Mouse (Mus musculus): Measurements from ENCODE around the gene Zfp362. TPM values are rescaled to one million over a fixed set of nuclear protein-coding genes. Genes with fewer than 3 reads are reported as not detected.

Zfp362 gene
- polyA plus RNA-seq, 1 experiment from 2014 or later, result 5.4 TPM

DNA sequence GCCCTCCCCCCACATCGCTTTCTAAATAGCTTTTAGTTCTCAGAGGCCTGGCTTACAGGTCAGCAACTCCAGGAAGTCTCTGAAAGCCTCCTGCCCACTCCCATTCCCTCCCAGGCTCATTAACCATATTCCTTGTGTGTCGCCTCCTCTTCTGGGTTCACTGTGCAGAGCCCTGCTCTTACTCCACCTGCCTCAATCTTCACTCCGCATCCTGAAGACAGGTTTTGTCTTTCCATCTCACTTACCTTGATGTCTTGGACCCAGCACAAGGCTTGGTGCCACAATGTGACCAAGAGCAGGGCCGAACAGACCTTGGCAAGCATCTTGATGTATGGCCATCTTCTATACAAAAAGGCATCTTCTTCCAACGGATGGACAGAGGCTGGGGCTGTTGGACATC lies 46.6 kb downstream of the Zfp362 start:
- H3K36me3 ChIP-seq (replicated peaks; ENCODE audit: insufficient read depth, low read length), result no peaks in the 10 kb centered on the region
- H3K27ac ChIP-seq (ENCODE audit: low read depth), result no peak overlapping the region
- peaks cover 4% of the 10 kb centered on the region; the same call in 1 of the 2 replicates for H3K9me3 ChIP-seq (ENCODE audit: low read length)
- H3K4me1 ChIP-seq (ENCODE audit: insufficient read depth), result no peaks in the 10 kb centered on the region
- H3K4me3 ChIP-seq (ENCODE audit: low read depth, low read length), result no peak overlapping the region
- TF ChIP-seq EP300 (IDR thresholded peaks at IDR 0.05; ENCODE audit: low read depth), result no peak
- TF ChIP-seq CTCF (IDR thresholded peaks at IDR 0.05; ENCODE audit: low read depth), result no peak
- ATAC-seq, result no peak
- no peak for DNase-seq
- WGBS (ENCODE audit: insufficient replicate concordance), result 71% methylated on average over 5 of the region's 5 CpGs
- H3K4me2 ChIP-seq (ENCODE audit: low read depth, low read length), result no peak overlapping the region
- no peak overlapping the region for H3K9ac ChIP-seq (replicated peaks)
- no peaks in the 10 kb centered on the region for H3K27me3 ChIP-seq (ENCODE audit: insufficient read depth, low read length)

- Histone ChIP-seq H3K36me3 (replicated peaks; ENCODE audit: insufficient read depth, low read length) (peaks cover 23% of the 10 kb centered on the region), H3K4me2 (ENCODE audit: low read depth, low read length) (no peak overlapping the region), H3K4me3 (ENCODE audit: low read depth, low read length) (no peak overlapping the region), H3K27me3 (ENCODE audit: insufficient read depth, low read length) (no peaks in the 10 kb centered on the region), H3K27ac (ENCODE audit: low read depth) (no peak overlapping the region), H3K9ac (replicated peaks) (no peak overlapping the region), H3K4me1 (ENCODE audit: insufficient read depth) (no peaks in the 10 kb centered on the region), H3K9me3 (ENCODE audit: low read length) (no peaks in the 10 kb centered on the region)
- WGBS (ENCODE audit: insufficient replicate concordance), result 64% methylated on average over 7 of the region's 7 CpGs
- no peak for DNase-seq
- ATAC-seq, result no peak
- TF ChIP-seq CTCF (IDR thresholded peaks at IDR 0.05; ENCODE audit: low read depth) (no peak), EP300 (IDR thresholded peaks at IDR 0.05; ENCODE audit: low read depth) (no peak)
These were observed 49.9 kb downstream of the Zfp362 start for GRCm38 (mm10) chr4:128755900-128756299.

DNA sequence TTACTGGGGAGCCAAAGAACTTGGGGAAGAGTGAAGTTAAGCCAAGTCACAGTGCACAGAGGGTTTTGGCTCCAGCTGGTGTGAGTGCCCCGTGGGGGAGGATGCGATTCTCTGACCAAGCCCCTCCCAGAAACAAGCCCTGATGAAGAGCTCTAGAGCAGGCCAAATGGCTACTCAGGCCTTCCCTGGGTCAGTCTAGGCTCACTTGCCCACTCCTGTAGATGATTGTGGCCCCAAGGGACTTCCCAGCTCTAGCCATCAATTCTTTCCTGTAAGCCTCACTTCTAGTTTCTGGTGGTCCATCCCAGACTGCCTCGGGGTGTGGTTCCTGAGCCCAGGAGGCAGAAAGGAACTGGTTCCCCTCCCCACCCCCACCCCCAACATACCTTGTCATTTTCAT lies 50.8 kb downstream of the Zfp362 start, which contains the start of gene A3galt2:
Gene A3galt2, plus strand, starts transcription at position 301 of the 400 bp plus-strand sequence.
- H3K27me3 ChIP-seq (ENCODE audit: insufficient read depth, low read length), result no peaks in the 10 kb centered on the region
- 66% methylated on average over 3 of the region's 3 CpGs for WGBS (ENCODE audit: insufficient replicate concordance)
- ATAC-seq (no peak), DNase-seq (no peak)
- H3K9ac ChIP-seq (replicated peaks), result no peak within 1 kb of the TSS
- TF ChIP-seq EP300 (IDR thresholded peaks at IDR 0.05; ENCODE audit: low read depth) (no peak), CTCF (IDR thresholded peaks at IDR 0.05; ENCODE audit: low read depth) (no peak)
- no peak within 1 kb of the TSS for H3K4me2 ChIP-seq (ENCODE audit: low read depth, low read length)
- H3K4me3 ChIP-seq (ENCODE audit: low read depth, low read length), result no peak within 1 kb of the TSS
- H3K36me3 ChIP-seq (replicated peaks; ENCODE audit: insufficient read depth, low read length), result peaks cover 28% of the 10 kb centered on the region
- no peaks in the 10 kb centered on the region for H3K9me3 ChIP-seq (ENCODE audit: low read length)
- H3K4me1 ChIP-seq (ENCODE audit: insufficient read depth), result no peaks in the 10 kb centered on the region
- no peak within 1 kb of the TSS for H3K27ac ChIP-seq (ENCODE audit: low read depth)

DNA sequence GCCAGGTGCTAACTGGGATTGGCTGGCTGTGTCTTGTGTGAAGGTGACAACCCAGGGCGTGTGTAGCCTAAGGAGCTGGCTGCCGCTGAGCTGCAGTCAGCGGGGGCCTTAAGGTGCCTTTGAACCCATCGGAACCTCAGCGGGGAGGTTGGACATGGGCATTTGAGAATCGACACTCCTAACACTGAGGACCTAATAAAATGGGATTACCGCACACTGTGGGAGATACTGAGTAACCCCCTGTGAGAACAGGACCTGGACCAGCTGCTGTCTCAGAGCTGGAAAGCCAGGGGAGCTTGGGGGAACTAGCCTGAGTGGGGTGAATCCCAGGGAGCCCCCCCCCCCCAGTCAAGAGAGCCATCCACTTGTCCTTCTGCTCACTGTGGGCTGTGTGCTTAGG lies 52.3 kb downstream of the Zfp362 start:
- peaks cover 38% of the 10 kb centered on the region for H3K36me3 ChIP-seq (replicated peaks; ENCODE audit: insufficient read depth, low read length)
- ATAC-seq, result no peak
- WGBS (ENCODE audit: insufficient replicate concordance), result 89% methylated on average over 7 of the region's 7 CpGs

GRCm38 (mm10) chr4:128752031-128752757 lies 53.7 kb downstream of the Zfp362 start:
- no peaks in the 10 kb centered on the region for H3K9me3 ChIP-seq (ENCODE audit: low read length)
- DNase-seq (no peak), ATAC-seq (no peak)
- H3K27ac ChIP-seq (ENCODE audit: low read depth), result no peak overlapping the region
- H3K4me3 ChIP-seq (ENCODE audit: low read depth, low read length), result no peak overlapping the region
- no peak for TF ChIP-seq EP300 (IDR thresholded peaks at IDR 0.05; ENCODE audit: low read depth)
- no peak for TF ChIP-seq CTCF (IDR thresholded peaks at IDR 0.05; ENCODE audit: low read depth)
- no peak overlapping the region for H3K4me2 ChIP-seq (ENCODE audit: low read depth, low read length)
- H3K4me1 ChIP-seq (ENCODE audit: insufficient read depth), result no peaks in the 10 kb centered on the region
- H3K36me3 ChIP-seq (replicated peaks; ENCODE audit: insufficient read depth, low read length), result peaks cover 52% of the 10 kb centered on the region
- H3K9ac ChIP-seq (replicated peaks), result no peak overlapping the region
- 84% methylated on average over 13 of the region's 13 CpGs for WGBS (ENCODE audit: insufficient replicate concordance)
- H3K27me3 ChIP-seq (ENCODE audit: insufficient read depth, low read length), result no peaks in the 10 kb centered on the region

More for the DNA sequence above, 52.3 kb downstream of the Zfp362 start:
- TF ChIP-seq EP300 (IDR thresholded peaks at IDR 0.05; ENCODE audit: low read depth) (no peak), CTCF (IDR thresholded peaks at IDR 0.05; ENCODE audit: low read depth) (no peak)
- Histone ChIP-seq H3K4me3 (ENCODE audit: low read depth, low read length) (no peak overlapping the region), H3K27me3 (ENCODE audit: insufficient read depth, low read length) (no peaks in the 10 kb centered on the region), H3K4me2 (ENCODE audit: low read depth, low read length) (no peak overlapping the region), H3K9me3 (ENCODE audit: low read length) (no peaks in the 10 kb centered on the region), H3K27ac (ENCODE audit: low read depth) (no peak overlapping the region), H3K4me1 (ENCODE audit: insufficient read depth) (no peaks in the 10 kb centered on the region), H3K9ac (replicated peaks) (no peak overlapping the region)
- no peak for DNase-seq

DNA sequence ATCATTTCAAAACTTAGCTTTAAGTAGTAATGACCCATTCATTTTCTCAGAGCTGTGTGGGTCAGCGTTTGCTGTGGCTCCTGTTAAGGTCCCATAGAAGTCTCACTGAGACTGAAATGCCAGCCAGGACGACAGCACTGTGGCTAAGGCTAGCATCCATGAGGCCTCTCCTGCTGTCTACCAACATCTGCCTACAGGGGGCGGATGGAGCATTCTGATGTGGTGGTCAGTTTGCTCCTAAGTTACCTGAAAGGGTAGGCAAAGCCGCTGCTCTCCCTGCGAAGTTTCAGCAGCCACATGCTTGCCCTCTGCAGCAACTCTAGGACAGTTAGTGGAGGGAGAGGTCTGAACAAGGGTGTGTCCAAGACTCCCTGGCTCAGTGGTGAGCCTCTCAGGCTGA lies 54.8 kb downstream of the Zfp362 start:
- WGBS (ENCODE audit: insufficient replicate concordance), result 62% methylated on average over 5 of the region's 5 CpGs
- H3K36me3 ChIP-seq (replicated peaks; ENCODE audit: insufficient read depth, low read length), result peaks cover 64% of the 10 kb centered on the region
- ATAC-seq, result no peak

More for the DNA sequence above, 54.8 kb downstream of the Zfp362 start:
- H3K4me2 ChIP-seq (ENCODE audit: low read depth, low read length), result no peak overlapping the region
- H3K4me1 ChIP-seq (ENCODE audit: insufficient read depth), result no peaks in the 10 kb centered on the region
- H3K4me3 ChIP-seq (ENCODE audit: low read depth, low read length), result no peak overlapping the region
- DNase-seq, result no peak
- TF ChIP-seq EP300 (IDR thresholded peaks at IDR 0.05; ENCODE audit: low read depth) (no peak), CTCF (IDR thresholded peaks at IDR 0.05; ENCODE audit: low read depth) (peak; percentile 49)
- H3K9ac ChIP-seq (replicated peaks), result no peak overlapping the region
- no peaks in the 10 kb centered on the region for H3K9me3 ChIP-seq (ENCODE audit: low read length)
- no peak overlapping the region for H3K27ac ChIP-seq (ENCODE audit: low read depth)
- H3K27me3 ChIP-seq (ENCODE audit: insufficient read depth, low read length), result no peaks in the 10 kb centered on the region
